21 mouse cellular contexts compared by ENCODE assay signal in genomic region chr2:174184797-174185196, GRCm38 (mm10).
DNase-seq lines count a peak whose midpoint lies in the region; TF ChIP-seq lines count a peak whose summit lies in the region.
"Had no signal": no experiment of that assay in that cellular context is flagged by ENCODE, and none has a peak within 500 bp of the region (broad histone marks: within the 10 kb centered on the region; RNA-seq: fewer than 3 reads in every experiment).

No protein-coding gene starts in this region.

- no peaks in the 10 kb centered on the region for H3K4me1 ChIP-seq in limb, embryonic 10.5 days
- H3K4me1 ChIP-seq: embryonic facial prominence, embryonic 13.5 days; embryonic facial prominence, embryonic 15.5 days; forebrain, embryonic 10.5 days; forebrain, embryonic 13.5 days; forebrain, embryonic 15.5 days had no signal

- H3K79me2 ChIP-seq in myocyte (ENCODE audit: control insufficient read depth, insufficient read depth), result no peaks in the 10 kb centered on the region

- DNase-seq in heart, adult 11 months, result peak; percentile 52
- DNase-seq in heart, adult 9 months (ENCODE audit: low spot score in 2 of 2), result no peak
- DNase-seq in limb, embryonic 10.5 days (ENCODE audit: low spot score), result peak; percentile 15
- no peak for DNase-seq in layer of hippocampus, adult 11-12 months (ENCODE audit: low spot score)
- DNase-seq: adrenal gland, adult 2 months; adrenal gland, postnatal 10 days; adrenal gland, postnatal 25 days; cerebellum, adult 11 months; cerebellum, adult 18-20 months; cerebellum, adult 8-10 months; cerebellum, adult 9-11 months; cerebellum, postnatal 14 days; cerebellum, postnatal 36 days; embryo, embryonic 11 days had no signal

- H3K4me2 ChIP-seq in myocyte (ENCODE audit: low read depth), result no peak overlapping the region
- H3K4me2 ChIP-seq: embryonic facial prominence, embryonic 13.5 days; embryonic facial prominence, embryonic 15.5 days; forebrain, embryonic 13.5 days; forebrain, embryonic 15.5 days had no signal

- no peak overlapping the region for H3K27ac ChIP-seq in limb, embryonic 10.5 days
- H3K27ac ChIP-seq: embryonic facial prominence, embryonic 13.5 days; embryonic facial prominence, embryonic 15.5 days; forebrain, embryonic 10.5 days; forebrain, embryonic 13.5 days; forebrain, embryonic 15.5 days had no signal

- no peak for TF ChIP-seq POLR2A in myocyte (IDR thresholded peaks at IDR 0.05; ENCODE audit: insufficient read length, low read depth)

- H3ac ChIP-seq in myocyte (ENCODE audit: control insufficient read depth, insufficient read length), result no peak overlapping the region

- 89% methylated on average over 5 of the region's 5 CpGs for WGBS in limb, embryonic 10.5 days

- no peaks in the 10 kb centered on the region for H3K27me3 ChIP-seq in limb, embryonic 10.5 days (ENCODE audit: low read depth, poor library complexity, severe bottlenecking)
- peaks cover 11% of the 10 kb centered on the region for H3K27me3 ChIP-seq in myocyte (ENCODE audit: control insufficient read depth, insufficient read depth, insufficient read length)
- H3K27me3 ChIP-seq: embryonic facial prominence, embryonic 13.5 days; embryonic facial prominence, embryonic 15.5 days; forebrain, embryonic 13.5 days; forebrain, embryonic 15.5 days had no signal

- H3K4me3 ChIP-seq in limb, embryonic 10.5 days, result no peak overlapping the region
- H3K4me3 ChIP-seq in myocyte, result no peak overlapping the region
- H3K4me3 ChIP-seq: embryonic facial prominence, embryonic 13.5 days; embryonic facial prominence, embryonic 15.5 days; erythroblast, embryonic 14.5 days; forebrain, embryonic 10.5 days; forebrain, embryonic 13.5 days; forebrain, embryonic 15.5 days had no signal

- no peaks in the 10 kb centered on the region for H3K36me3 ChIP-seq in limb, embryonic 10.5 days
- H3K36me3 ChIP-seq in myocyte (ENCODE audit: control insufficient read depth, insufficient read depth), result no peaks in the 10 kb centered on the region
- H3K36me3 ChIP-seq: embryonic facial prominence, embryonic 13.5 days; embryonic facial prominence, embryonic 15.5 days; forebrain, embryonic 10.5 days; forebrain, embryonic 15.5 days had no signal

- H3K9me3 ChIP-seq in limb, embryonic 10.5 days (replicated peaks), result no peaks in the 10 kb centered on the region
- H3K9me3 ChIP-seq: embryonic facial prominence, embryonic 13.5 days; embryonic facial prominence, embryonic 15.5 days; forebrain, embryonic 10.5 days; forebrain, embryonic 13.5 days; forebrain, embryonic 15.5 days had no signal

TF ChIP-seq in myocyte, 11 proteins besides CTCF, POLR2A, EP300 and RAD21:
- TF ChIP-seq MYOD1 (IDR thresholded peaks at IDR 0.05; ENCODE audit: control insufficient read depth in 1 of 3, insufficient read length in 2 of 3, low read depth in 2 of 3) (peak in 2 of 3 experiments; percentile 21 to 63), MYOG (IDR thresholded peaks at IDR 0.05; ENCODE audit: control insufficient read depth in 1 of 3, insufficient read depth in 1 of 3, insufficient read length in 2 of 3, low read depth in 2 of 3) (peak in 1 of 3 experiments; percentile 27), MAX (IDR thresholded peaks at IDR 0.05; ENCODE audit: low read depth) (no peak), USF1 (IDR thresholded peaks at IDR 0.05; ENCODE audit: low read depth) (no peak), SRF (IDR thresholded peaks at IDR 0.05; ENCODE audit: control insufficient read depth, insufficient read length, low read depth) (no peak), POLR2AphosphoS2 (IDR thresholded peaks at IDR 0.05; ENCODE audit: insufficient read length, low read depth) (no peak), REST (IDR thresholded peaks at IDR 0.05; ENCODE audit: insufficient read depth, insufficient read length) (no peak)

Comparison
In these comparisons a context has a peak if more than half of its experiments do, and no peak if none do; other contexts are left out.
1. DNase-seq: peak in heart, adult 11 months (single experiment) and limb, embryonic 10.5 days (single experiment); none in heart, adult 9 months (0 of 2) and layer of hippocampus, adult 11-12 months (single experiment).